Mouse (Mus musculus) midbrain, embryonic 13.5 days (tissue): ENCODE data around the gene Dctpp1. TPM values are rescaled to one million over a fixed set of nuclear protein-coding genes. Genes with fewer than 3 reads are reported as not detected.

Experiments used
- ATAC-seq: fragments of 200-750 bp; cut with Nextera tagmentation; 2 replicates; pipeline ENCODE4 v1.8.0; 2017; ENCODE audit warnings: mild to moderate bottlenecking, moderate TSS enrichment, moderate library complexity
- H3K27ac ChIP-seq: fragments of 300-500 bp; sonication (generic); 2 replicates; pipeline ENCODE4 v1.5.1; 2015; ENCODE audit warnings: inconsistent platforms, mild to moderate bottlenecking, moderate library complexity
- H3K27me3 ChIP-seq: fragments of 300-500 bp; sonication (generic); 2 replicates; pipeline ENCODE4 v1.6.1; 2015; ENCODE audit warnings: mild to moderate bottlenecking, inconsistent platforms
- H3K36me3 ChIP-seq: fragments of 300-500 bp; sonication (generic); 2 replicates; pipeline ENCODE4 v1.6.1; 2015; ENCODE audit warnings: mild to moderate bottlenecking, inconsistent platforms
- H3K4me1 ChIP-seq: fragments of 300-500 bp; sonication (generic); replicated peaks from 2 replicates; pipeline ENCODE4 v1.6.1; 2015; ENCODE audit warnings: inconsistent platforms
- H3K4me2 ChIP-seq: fragments of 300-500 bp; sonication (generic); replicated peaks from 2 replicates; pipeline ENCODE4 v1.6.1; 2015; ENCODE audit warnings: moderate library complexity, mild to moderate bottlenecking, inconsistent platforms
- H3K4me3 ChIP-seq: fragments of 300-500 bp; sonication (generic); replicated peaks from 2 replicates; pipeline ENCODE4 v1.5.1; 2015; ENCODE audit warnings: mild to moderate bottlenecking, inconsistent platforms
- H3K9ac ChIP-seq: fragments of 300-500 bp; sonication (generic); replicated peaks from 2 replicates; pipeline ENCODE4 v1.6.1; 2015; ENCODE audit warnings: mild to moderate bottlenecking, inconsistent platforms
- H3K9me3 ChIP-seq: fragments of 300-500 bp; sonication (generic); 2 replicates; pipeline ENCODE4 v1.6.1; 2016; ENCODE audit warnings: mild to moderate bottlenecking, inconsistent platforms
- WGBS: fragments of 180-500 bp; shearing (Covaris S2); methylation state at CpG from one replicate; pipeline ENCODE4 v1.1.7; 2015; 5-methylcytosine and 5-hydroxymethylcytosine counted together
- polyA plus RNA-seq: library from polyadenylated mRNA; unstranded; fragments of >200 nt; fragmentation: Nextera tagmentation; extraction: Ambion mirVana; gene quantifications from 2 replicates; pipeline ENCODE4 v1.2.1, GENCODE M21; 2015

The Dctpp1 gene
- polyA plus RNA-seq, 1 experiment from 2014 or later, result 143 TPM

GRCm38 (mm10) chr7:127281114-127281513, 20.6 kb upstream of the Dctpp1 start:
- Histone ChIP-seq H3K4me1 (no peaks in the 10 kb centered on the region), H3K4me2 (no peak overlapping the region), H3K27ac (no peak overlapping the region), H3K4me3 (no peak overlapping the region), H3K27me3 (no peaks in the 10 kb centered on the region), H3K36me3 (no peaks in the 10 kb centered on the region), H3K9me3 (no peaks in the 10 kb centered on the region), H3K9ac (no peak overlapping the region)
- ATAC-seq, result no peak
- WGBS, result 86% methylated on average over 4 of the region's 4 CpGs

GRCm38 (mm10) chr7:127280092-127280491, 19.6 kb upstream of the Dctpp1 start:
- H3K4me2 ChIP-seq, result no peak overlapping the region
- H3K27ac ChIP-seq, result no peak overlapping the region
- H3K9me3 ChIP-seq, result no peaks in the 10 kb centered on the region
- no peak for ATAC-seq
- WGBS, result 82% methylated on average over 3 of the region's 3 CpGs
- no peak overlapping the region for H3K4me3 ChIP-seq
- H3K9ac ChIP-seq, result no peak overlapping the region
- H3K4me1 ChIP-seq, result no peaks in the 10 kb centered on the region
- H3K27me3 ChIP-seq, result no peaks in the 10 kb centered on the region
- H3K36me3 ChIP-seq, result no peaks in the 10 kb centered on the region

- Histone ChIP-seq H3K4me3 (no peak overlapping the region), H3K4me1 (peaks cover 5% of the 10 kb centered on the region), H3K36me3 (no peaks in the 10 kb centered on the region), H3K9me3 (no peaks in the 10 kb centered on the region), H3K27me3 (no peaks in the 10 kb centered on the region), H3K9ac (no peak overlapping the region), H3K27ac (no peak overlapping the region), H3K4me2 (no peak overlapping the region)
- no peak for ATAC-seq
- 24% methylated on average over 8 of the region's 8 CpGs for WGBS
These were observed 17.8 kb upstream of the Dctpp1 start for GRCm38 (mm10) chr7:127278311-127278710.

- Histone ChIP-seq H3K4me1 (peaks cover 20% of the 10 kb centered on the region), H3K9ac (no peak overlapping the region), H3K27me3 (no peaks in the 10 kb centered on the region), H3K4me3 (no peak overlapping the region), H3K9me3 (no peaks in the 10 kb centered on the region), H3K4me2 (no peak overlapping the region), H3K36me3 (no peaks in the 10 kb centered on the region), H3K27ac (no peak overlapping the region)
- no peak for ATAC-seq
- WGBS, result 80% methylated on average over 5 of the region's 5 CpGs
These were observed 16.0 kb upstream of the Dctpp1 start for GRCm38 (mm10) chr7:127276519-127276961.

- WGBS, result 3% methylated on average over 39 of the region's 39 CpGs
- Histone ChIP-seq H3K4me2 (peak within 1 kb of the TSS; percentile 95), H3K36me3 (peaks cover 13% of the 10 kb centered on the region), H3K27me3 (no peaks in the 10 kb centered on the region), H3K4me3 (peak within 1 kb of the TSS; percentile 72), H3K9ac (peak within 1 kb of the TSS; percentile 87), H3K4me1 (peaks cover 26% of the 10 kb centered on the region), H3K27ac (peak within 1 kb of the TSS; percentile 83), H3K9me3 (no peaks in the 10 kb centered on the region)
- peak; percentile 96 for ATAC-seq
These were observed 13.6 kb upstream of the Dctpp1 start, which contains the start of gene Sephs2 for GRCm38 (mm10) chr7:127273925-127274789. TSS of gene Sephs2 (minus strand) at chr7:127274055.

GRCm38 (mm10) chr7:127273118-127273923, 12.8 kb upstream of the Dctpp1 start:
- Histone ChIP-seq H3K27me3 (no peaks in the 10 kb centered on the region), H3K4me2 (peak overlapping the region; percentile 95), H3K4me3 (peak overlapping the region; percentile 72), H3K9me3 (no peaks in the 10 kb centered on the region), H3K36me3 (peaks cover 20% of the 10 kb centered on the region), H3K27ac (peak overlapping the region; percentile 83), H3K4me1 (peaks cover 26% of the 10 kb centered on the region), H3K9ac (peak overlapping the region; percentile 87)
- ATAC-seq, result peak; percentile 81
- WGBS, result 17% methylated on average over 50 of the region's 50 CpGs

- no peaks in the 10 kb centered on the region for H3K27me3 ChIP-seq
- WGBS, result 93% methylated on average over 15 of the region's 15 CpGs
- H3K4me1 ChIP-seq, result peaks cover 26% of the 10 kb centered on the region
- no peak overlapping the region for H3K27ac ChIP-seq
- H3K4me3 ChIP-seq, result peak overlapping the region; percentile 72
- H3K9me3 ChIP-seq, result no peaks in the 10 kb centered on the region
- 0 out of 2 replicates have a peak overlapping the region, but pooled peaks have one; percentile 23 for H3K9ac ChIP-seq
- no peak for ATAC-seq
- peaks cover 24% of the 10 kb centered on the region for H3K36me3 ChIP-seq
- H3K4me2 ChIP-seq, result peak overlapping the region; percentile 95
These were observed 12.1 kb upstream of the Dctpp1 start for GRCm38 (mm10) chr7:127272566-127272965.

- Histone ChIP-seq H3K27ac (no peak overlapping the region), H3K4me2 (no peak overlapping the region), H3K9ac (no peak overlapping the region), H3K9me3 (no peaks in the 10 kb centered on the region), H3K4me3 (no peak overlapping the region), H3K36me3 (peaks cover 24% of the 10 kb centered on the region), H3K27me3 (no peaks in the 10 kb centered on the region), H3K4me1 (peaks cover 26% of the 10 kb centered on the region)
- no peak for ATAC-seq
- WGBS, result 96% methylated on average over 4 of the region's 4 CpGs
These were observed 10.6 kb upstream of the Dctpp1 start for GRCm38 (mm10) chr7:127271093-127271492.

- Histone ChIP-seq H3K9ac (no peak overlapping the region), H3K9me3 (no peaks in the 10 kb centered on the region), H3K27ac (no peak overlapping the region), H3K27me3 (no peaks in the 10 kb centered on the region), H3K4me1 (peaks cover 26% of the 10 kb centered on the region), H3K4me3 (no peak overlapping the region), H3K36me3 (peaks cover 24% of the 10 kb centered on the region), H3K4me2 (no peak overlapping the region)
- WGBS, result 92% methylated on average over 5 of the region's 5 CpGs
- no peak for ATAC-seq
These were observed 10.2 kb upstream of the Dctpp1 start for GRCm38 (mm10) chr7:127270666-127271065.

GRCm38 (mm10) chr7:127270256-127270655, 9.7 kb upstream of the Dctpp1 start:
- Histone ChIP-seq H3K4me3 (no peak overlapping the region), H3K9ac (no peak overlapping the region), H3K9me3 (no peaks in the 10 kb centered on the region), H3K4me1 (peaks cover 26% of the 10 kb centered on the region), H3K27me3 (no peaks in the 10 kb centered on the region), H3K4me2 (no peak overlapping the region), H3K27ac (no peak overlapping the region), H3K36me3 (peaks cover 24% of the 10 kb centered on the region)
- WGBS, result 90% methylated on average over 2 of the region's 2 CpGs
- ATAC-seq, result no peak

GRCm38 (mm10) chr7:127263526-127263925, 3.0 kb upstream of the Dctpp1 start:
- peaks cover 22% of the 10 kb centered on the region for H3K4me1 ChIP-seq
- H3K36me3 ChIP-seq, result peaks cover 5% of the 10 kb centered on the region; the same call in 1 of the 2 replicates
- 97% methylated on average over 3 of the region's 3 CpGs for WGBS
- no peak overlapping the region for H3K4me2 ChIP-seq
- H3K9me3 ChIP-seq, result no peaks in the 10 kb centered on the region
- no peaks in the 10 kb centered on the region for H3K27me3 ChIP-seq
- H3K27ac ChIP-seq, result no peak overlapping the region
- H3K9ac ChIP-seq, result no peak overlapping the region
- ATAC-seq, result no peak
- H3K4me3 ChIP-seq, result no peak overlapping the region
